Mouse (Mus musculus) embryonic fibroblast, embryonic 13.5 days (primary cell): ENCODE measurements at regions not wholly inside any gene's neighbourhood (a gene's known extent, or its start where the extent isn't known, plus 50 kb on each side); places are given as distances from the start of the nearest gene placed in this dataset.

Source experiments
- CTCF ChIP-seq: IDR thresholded peaks from 2 replicates; pipeline ENCODE4 v1.5.1; 2011; ENCODE audit warnings: mild to moderate bottlenecking, control low read depth, low read length, moderate library complexity, borderline replicate concordance; ENCODE audit not compliant: insufficient read depth
- POLR2A ChIP-seq: IDR thresholded peaks from 2 replicates; pipeline ENCODE4 v1.6.1; 2011; ENCODE audit warnings: low read depth, mild to moderate bottlenecking, control low read depth, low read length, moderate library complexity

GRCm38 (mm10) chr2:128304063-128304712 lies 178.3 kb downstream of the Bcl2l11 start:
- TF ChIP-seq CTCF (no peak), POLR2A (no peak)
